Mouse (Mus musculus) intestine, embryonic 14.5 days (tissue): Measurements from ENCODE around the gene Hdac9. TPM values are rescaled to one million over a fixed set of nuclear protein-coding genes. Genes with fewer than 3 reads are reported as not detected.

ENCODE experiments used
- ATAC-seq: fragments of 200-750 bp; cut with Nextera tagmentation; replicated peaks from 2 replicates; pipeline ENCODE4 v1.8.0; 2017; ENCODE audit warnings: low read depth, moderate number of reproducible peaks, moderate TSS enrichment, moderate library complexity; ENCODE audit not compliant: low FRiP score, low TSS enrichment
- DNase-seq: peaks from one replicate; pipeline ENCODE4 v3.0.0-alpha.2; 2018; ENCODE audit warnings: low spot score
- H3K27ac ChIP-seq: fragments of 300-500 bp; sonication (generic); 2 replicates; pipeline ENCODE4 v1.5.1; 2014; ENCODE audit warnings: low read depth, mild to moderate bottlenecking, control low read depth
- H3K27me3 ChIP-seq: fragments of 300-500 bp; sonication (generic); replicated peaks from 2 replicates; pipeline ENCODE4 v1.6.1; 2014; ENCODE audit warnings: low read length, control low read depth; ENCODE audit not compliant: control insufficient read depth, insufficient read depth
- H3K36me3 ChIP-seq: fragments of 300-500 bp; sonication (generic); 2 replicates; pipeline ENCODE4 v1.6.1; 2014; ENCODE audit warnings: low read length, control low read depth; ENCODE audit not compliant: control insufficient read depth, insufficient read depth
- H3K4me1 ChIP-seq: fragments of 300-500 bp; sonication (generic); replicated peaks from 2 replicates; pipeline ENCODE4 v1.6.1; 2014; ENCODE audit warnings: low read length, control low read depth, mixed read lengths; ENCODE audit not compliant: control insufficient read depth, insufficient read depth
- H3K4me2 ChIP-seq: fragments of 300-500 bp; sonication (generic); 2 replicates; pipeline ENCODE4 v1.6.1; 2014; ENCODE audit warnings: low read length
- H3K4me3 ChIP-seq: fragments of 300-500 bp; sonication (generic); 2 replicates; pipeline ENCODE4 v1.5.1; 2014; ENCODE audit warnings: low read depth, low read length, control low read depth, mixed read lengths
- H3K9ac ChIP-seq: fragments of 300-500 bp; sonication (generic); 2 replicates; pipeline ENCODE4 v1.6.1; 2014; ENCODE audit warnings: mild to moderate bottlenecking, low read length
- H3K9me3 ChIP-seq: fragments of 300-500 bp; sonication (generic); 2 replicates; pipeline ENCODE4 v1.6.1; 2016; ENCODE audit warnings: low read length, control low read depth; ENCODE audit not compliant: control insufficient read depth
- WGBS: fragments of 180-500 bp; shearing (Covaris S2); extraction: QIAGEN DNeasy Blood & Tissue Kit; methylation state at CpG from one replicate; pipeline ENCODE4 v1.1.7; 2014; 5-methylcytosine and 5-hydroxymethylcytosine counted together
- polyA plus RNA-seq: library from polyadenylated mRNA; unstranded; fragments of >200 nt; fragmentation: Nextera tagmentation; extraction: Ambion mirVana; gene quantifications from 2 replicates; pipeline ENCODE4 v1.2.1, GENCODE M21; 2014

Hdac9 gene
- polyA plus RNA-seq, 1 experiment from 2014 or later: 4.7 TPM

DNA sequence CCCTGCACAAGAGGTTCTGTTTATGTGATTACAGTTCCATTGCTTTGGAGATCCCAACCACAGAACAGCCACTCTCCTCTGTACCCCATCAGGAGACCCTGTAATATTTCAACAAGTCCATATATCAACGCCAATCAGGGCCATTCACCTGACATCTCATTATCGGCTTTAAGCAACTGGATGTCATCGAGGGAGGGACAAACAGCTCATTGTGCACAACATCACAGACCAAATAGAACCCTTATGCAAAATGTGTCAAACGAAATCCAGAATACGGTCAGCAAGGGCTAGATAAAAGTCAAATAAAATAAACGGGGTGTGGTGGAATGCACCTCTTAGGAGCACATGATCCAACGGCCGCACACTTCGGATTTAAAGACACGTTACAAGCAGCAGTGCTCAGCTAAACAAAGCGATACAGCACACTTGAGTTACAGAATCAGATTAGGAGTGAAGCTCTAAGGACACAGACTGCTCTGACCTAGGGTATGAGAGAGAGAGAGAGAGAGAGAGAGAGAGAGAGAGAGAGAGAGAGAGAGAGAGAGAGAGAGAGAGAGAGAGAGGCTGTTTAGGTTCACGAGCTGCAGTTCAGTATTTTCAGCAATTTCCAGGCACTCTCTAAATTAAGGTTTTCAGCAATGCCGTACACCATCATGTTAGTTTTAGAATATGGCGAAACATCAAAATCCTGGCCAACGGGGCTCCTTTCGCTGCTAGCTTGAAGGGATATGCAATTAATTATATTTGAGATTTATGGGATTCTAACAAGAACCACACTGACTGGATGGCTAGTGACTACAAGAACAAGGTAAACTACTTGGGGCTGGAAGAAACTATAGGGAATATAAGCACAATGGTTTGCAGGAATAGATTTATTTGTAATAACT is 279.4 kb downstream of the Hdac9 start:
- ATAC-seq: no peak
- Histone ChIP-seq H3K9me3 (no peaks in the 10 kb centered on the region), H3K4me1 (no peaks in the 10 kb centered on the region), H3K4me2 (no peak overlapping the region), H3K9ac (no peak overlapping the region), H3K27ac (no peak overlapping the region), H3K36me3 (no peaks in the 10 kb centered on the region), H3K4me3 (no peak overlapping the region), H3K27me3 (no peaks in the 10 kb centered on the region)
- no peak for DNase-seq
- 53% methylated on average over 16 of the region's 16 CpGs for WGBS

DNA sequence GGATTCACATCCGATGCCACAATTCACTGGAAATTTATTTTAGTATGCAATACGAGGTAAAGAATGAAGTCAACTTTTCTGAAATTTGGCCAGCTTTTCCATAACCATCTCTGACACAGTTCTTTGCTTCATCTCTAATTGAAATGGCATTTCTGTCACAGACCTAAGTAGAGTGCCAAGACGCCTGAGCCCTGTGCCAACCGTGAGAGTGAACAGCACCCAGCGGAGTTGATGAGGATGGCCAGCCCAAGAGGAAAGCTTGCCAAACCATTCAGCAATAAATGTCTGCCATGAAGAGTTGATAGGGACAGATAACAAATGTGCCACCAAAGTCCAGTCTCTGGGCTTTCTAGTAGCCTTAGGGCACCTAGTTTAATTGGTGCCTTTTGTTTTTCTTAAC is 297.8 kb downstream of the Hdac9 start:
- no peaks in the 10 kb centered on the region for H3K4me1 ChIP-seq
- H3K4me3 ChIP-seq: no peak overlapping the region
- 86% methylated on average over 5 of the region's 5 CpGs for WGBS
- no peaks in the 10 kb centered on the region for H3K27me3 ChIP-seq
- no peaks in the 10 kb centered on the region for H3K36me3 ChIP-seq
- H3K27ac ChIP-seq: no peak overlapping the region
- DNase-seq: no peak
- no peak overlapping the region for H3K4me2 ChIP-seq
- no peak overlapping the region for H3K9ac ChIP-seq
- no peaks in the 10 kb centered on the region for H3K9me3 ChIP-seq
- ATAC-seq: no peak

GRCm38 (mm10) chr12:34618321-34618720 is 298.6 kb downstream of the Hdac9 start:
- DNase-seq: no peak
- no peaks in the 10 kb centered on the region for H3K36me3 ChIP-seq
- no peak overlapping the region for H3K4me3 ChIP-seq
- no peaks in the 10 kb centered on the region for H3K27me3 ChIP-seq
- WGBS: 71% methylated on average over 3 of the region's 3 CpGs
- no peak for ATAC-seq
- no peak overlapping the region for H3K4me2 ChIP-seq
- H3K27ac ChIP-seq: no peak overlapping the region
- H3K4me1 ChIP-seq: no peaks in the 10 kb centered on the region
- no peaks in the 10 kb centered on the region for H3K9me3 ChIP-seq
- H3K9ac ChIP-seq: no peak overlapping the region

- Histone ChIP-seq H3K27ac (no peak overlapping the region), H3K9ac (no peak overlapping the region), H3K36me3 (no peaks in the 10 kb centered on the region), H3K4me2 (no peak overlapping the region), H3K27me3 (no peaks in the 10 kb centered on the region), H3K4me1 (no peaks in the 10 kb centered on the region), H3K4me3 (no peak overlapping the region), H3K9me3 (no peaks in the 10 kb centered on the region)
- ATAC-seq (no peak), DNase-seq (no peak)
- WGBS: 73% methylated on average over 10 of the region's 10 CpGs
These were observed 299.1 kb downstream of the Hdac9 start for GRCm38 (mm10) chr12:34617836-34618235.

- WGBS: 72% methylated on average over 5 of the region's 5 CpGs
- H3K27me3 ChIP-seq: no peaks in the 10 kb centered on the region
- no peaks in the 10 kb centered on the region for H3K36me3 ChIP-seq
- H3K9me3 ChIP-seq: no peaks in the 10 kb centered on the region
- H3K9ac ChIP-seq: no peak overlapping the region
- H3K4me1 ChIP-seq: no peaks in the 10 kb centered on the region
- no peak for ATAC-seq
- H3K27ac ChIP-seq: no peak overlapping the region
- H3K4me2 ChIP-seq: no peak overlapping the region
- no peak for DNase-seq
- H3K4me3 ChIP-seq: no peak overlapping the region
These were observed 302.1 kb downstream of the Hdac9 start for GRCm38 (mm10) chr12:34614796-34615195.

DNA sequence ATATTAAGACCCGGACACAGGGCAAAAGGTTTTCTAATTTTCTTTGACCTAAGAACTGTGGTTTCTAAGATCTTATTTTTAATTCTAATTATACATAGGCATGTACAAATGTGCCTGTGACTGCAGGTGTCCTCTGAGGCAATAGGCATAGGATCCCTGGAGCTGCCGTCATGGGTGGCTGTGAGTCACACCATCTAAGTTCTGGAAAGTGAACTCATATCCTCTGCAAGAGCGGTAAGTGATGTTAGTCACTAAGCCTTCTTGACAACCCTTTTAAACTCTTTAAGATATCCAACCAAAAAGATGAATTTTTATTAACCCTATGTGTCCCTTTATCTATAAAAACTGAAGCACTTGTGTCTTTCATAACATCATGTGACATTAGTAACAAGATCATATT is 304.4 kb downstream of the Hdac9 start:
- no peaks in the 10 kb centered on the region for H3K27me3 ChIP-seq
- no peaks in the 10 kb centered on the region for H3K36me3 ChIP-seq
- H3K27ac ChIP-seq: no peak overlapping the region
- H3K4me2 ChIP-seq: no peak overlapping the region
- DNase-seq (no peak), ATAC-seq (no peak)
- no peaks in the 10 kb centered on the region for H3K9me3 ChIP-seq
- H3K4me3 ChIP-seq: no peak overlapping the region
- no peaks in the 10 kb centered on the region for H3K4me1 ChIP-seq
- no peak overlapping the region for H3K9ac ChIP-seq
- WGBS: 89% methylated on average over 3 of the region's 3 CpGs

GRCm38 (mm10) chr12:34604521-34604920 is 312.4 kb downstream of the Hdac9 start:
- no peaks in the 10 kb centered on the region for H3K27me3 ChIP-seq
- no peaks in the 10 kb centered on the region for H3K4me1 ChIP-seq
- DNase-seq (no peak), ATAC-seq (no peak)
- H3K9ac ChIP-seq: no peak overlapping the region
- no peak overlapping the region for H3K27ac ChIP-seq
- WGBS: 82% methylated on average over 4 of the region's 4 CpGs
- no peaks in the 10 kb centered on the region for H3K36me3 ChIP-seq
- H3K4me2 ChIP-seq: no peak overlapping the region
- no peak overlapping the region for H3K4me3 ChIP-seq
- no peaks in the 10 kb centered on the region for H3K9me3 ChIP-seq

DNA sequence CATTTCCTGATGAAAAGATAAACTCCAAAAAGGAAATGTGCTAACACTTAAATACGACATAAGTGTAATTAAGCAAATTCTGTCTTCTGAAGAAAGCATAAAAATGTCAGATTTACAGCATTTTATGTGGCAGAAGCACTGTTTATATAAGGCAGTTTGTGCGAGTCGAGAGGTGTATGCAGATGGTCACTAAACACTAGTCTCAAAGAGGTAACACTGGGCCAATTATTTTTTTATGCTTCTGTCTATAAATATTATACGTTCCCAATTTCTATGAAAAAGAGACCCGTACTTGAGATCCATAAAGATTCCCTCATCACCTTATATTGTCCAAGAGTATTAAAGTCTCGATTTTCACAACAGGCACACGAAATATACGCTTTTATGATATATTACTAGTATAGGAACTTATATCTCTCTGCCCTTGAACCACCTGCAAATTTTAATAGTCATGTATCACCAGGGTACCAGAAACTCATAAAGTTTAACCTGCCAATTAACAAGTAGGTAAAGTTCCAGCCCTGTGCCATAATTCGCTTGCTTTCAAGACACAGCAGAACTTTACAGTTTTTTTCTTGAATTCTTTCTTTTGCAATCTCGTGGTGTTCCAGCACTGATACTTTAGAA is 322.6 kb downstream of the Hdac9 start:
- H3K9me3 ChIP-seq: no peaks in the 10 kb centered on the region
- H3K4me1 ChIP-seq: no peaks in the 10 kb centered on the region
- ATAC-seq (no peak), DNase-seq (no peak)
- no peak overlapping the region for H3K4me2 ChIP-seq
- WGBS: 78% methylated on average over 10 of the region's 10 CpGs
- H3K27ac ChIP-seq: no peak overlapping the region
- H3K36me3 ChIP-seq: no peaks in the 10 kb centered on the region
- H3K9ac ChIP-seq: no peak overlapping the region
- no peaks in the 10 kb centered on the region for H3K27me3 ChIP-seq
- H3K4me3 ChIP-seq: no peak overlapping the region

DNA sequence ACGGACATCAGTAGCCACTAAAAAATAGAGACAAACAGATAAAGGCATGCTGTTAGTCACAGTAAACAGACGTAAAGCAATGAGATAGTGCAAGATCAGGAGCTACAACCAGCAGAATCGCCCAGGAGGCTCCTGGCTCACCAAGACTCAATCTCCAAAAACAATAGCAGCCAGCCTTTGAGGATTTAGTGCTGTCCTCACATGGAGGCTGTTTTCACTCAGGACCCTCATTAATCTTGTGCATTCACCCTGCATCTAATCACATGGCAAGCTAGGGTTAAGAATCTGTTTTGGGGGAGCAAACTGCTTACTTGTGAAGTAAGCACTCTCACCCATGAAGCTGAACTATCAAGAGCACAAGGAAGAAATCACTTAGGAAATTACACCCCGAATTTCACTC is 329.7 kb downstream of the Hdac9 start:
- H3K9me3 ChIP-seq: no peaks in the 10 kb centered on the region

More for the DNA sequence above, 329.7 kb downstream of the Hdac9 start:
- Histone ChIP-seq H3K27ac (no peak overlapping the region), H3K4me2 (no peak overlapping the region), H3K36me3 (no peaks in the 10 kb centered on the region), H3K4me3 (no peak overlapping the region), H3K4me1 (no peaks in the 10 kb centered on the region), H3K9ac (no peak overlapping the region), H3K27me3 (no peaks in the 10 kb centered on the region)
- DNase-seq (no peak), ATAC-seq (no peak)
- 39% methylated on average over 4 of the region's 4 CpGs for WGBS
